ENCODE assay signal across 30 mouse cellular contexts in the genomic region with DNA sequence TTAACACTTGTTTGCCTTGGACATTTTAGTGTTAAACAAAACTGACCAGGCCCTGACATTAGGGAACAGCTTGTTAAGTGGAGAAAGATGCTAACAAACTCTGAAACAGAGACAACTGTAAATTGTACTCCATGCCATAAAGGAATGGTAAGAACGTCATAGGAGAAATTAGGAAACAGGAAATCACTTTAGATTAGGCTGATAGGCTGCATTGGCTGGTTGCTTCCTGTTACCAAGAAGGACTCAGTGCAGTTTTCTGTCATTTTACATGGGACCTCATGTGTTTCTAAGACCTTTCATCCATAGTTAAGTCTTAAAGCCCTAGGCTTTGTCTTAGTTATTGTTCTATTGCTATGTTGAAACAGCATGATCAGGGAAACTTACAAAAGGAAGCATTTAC. TPM values are rescaled to one million over a fixed set of nuclear protein-coding genes. Genes with fewer than 3 reads are reported as not detected.
DNase-seq lines count a peak whose midpoint lies in the region; ATAC-seq and TF ChIP-seq lines count a peak whose summit lies in the region.
"Had no signal": no experiment of that assay in that cellular context is flagged by ENCODE, and none has a peak within 500 bp of the region (broad histone marks: within the 10 kb centered on the region; RNA-seq: fewer than 3 reads in every experiment).

No protein-coding gene starts in this region.

- WGBS in embryonic facial prominence, embryonic 11.5 days = 43% methylated on average over 1 of the region's 1 CpGs
- 57% methylated on average over 1 of the region's 1 CpGs for WGBS in embryonic facial prominence, embryonic 10.5 days
- 86% methylated on average over 1 of the region's 1 CpGs for WGBS in midbrain, postnatal 0 days

- intact Hi-C loops in left cerebral cortex, postnatal 10 days (cut with DNase I) = no loop called here

- H3K9ac ChIP-seq in embryonic facial prominence, embryonic 11.5 days (replicated peaks; ENCODE audit: low read length) = no peak overlapping the region
- H3K9ac ChIP-seq in midbrain, postnatal 0 days (replicated peaks; ENCODE audit: low read length, poor library complexity, severe bottlenecking) = no peak overlapping the region
- H3K9ac ChIP-seq: embryonic facial prominence, embryonic 12.5 days; embryonic facial prominence, embryonic 15.5 days; forebrain, postnatal 0 days; heart, embryonic 13.5 days; hindbrain, embryonic 12.5 days; hindbrain, embryonic 15.5 days; intestine, embryonic 15.5 days had no signal

- H3K36me3 ChIP-seq in embryonic facial prominence, embryonic 11.5 days (replicated peaks; ENCODE audit: control insufficient read depth, insufficient read depth, low read depth, low read length) = no peaks in the 10 kb centered on the region
- H3K36me3 ChIP-seq in embryonic facial prominence, embryonic 10.5 days (replicated peaks) = 0 out of 2 replicates have a peak, but pooled peaks cover 8% of the 10 kb centered on the region
- no peaks in the 10 kb centered on the region for H3K36me3 ChIP-seq in midbrain, postnatal 0 days (ENCODE audit: insufficient read depth, low read length)
- H3K36me3 ChIP-seq: embryonic facial prominence, embryonic 12.5 days; embryonic facial prominence, embryonic 15.5 days; heart, embryonic 10.5 days; heart, embryonic 13.5 days; hindbrain, embryonic 15.5 days; intestine, embryonic 15.5 days had no signal

- no peak overlapping the region for H3K4me3 ChIP-seq in embryonic facial prominence, embryonic 11.5 days (ENCODE audit: low read depth, low read length)
- no peak overlapping the region for H3K4me3 ChIP-seq in embryonic facial prominence, embryonic 10.5 days
- H3K4me3 ChIP-seq in midbrain, postnatal 0 days (ENCODE audit: low read depth, low read length) = no peak overlapping the region
- H3K4me3 ChIP-seq: embryonic facial prominence, embryonic 12.5 days; embryonic facial prominence, embryonic 15.5 days; heart, adult 2 months; heart, embryonic 10.5 days; heart, embryonic 13.5 days; hindbrain, embryonic 12.5 days; hindbrain, embryonic 15.5 days; intestine, embryonic 15.5 days had no signal

- ATAC-seq in embryonic facial prominence, embryonic 11.5 days (replicated peaks; ENCODE audit: insufficient number of reproducible peaks, low FRiP score, low TSS enrichment, low read depth) = no peak
- peak; percentile 91 for ATAC-seq in CD4-positive, CD25-positive, alpha-beta regulatory T cell, adult 4 months
- ATAC-seq in common myeloid progenitor, adult 5-6 weeks (replicated peaks; ENCODE audit: low read depth, poor library complexity, severe bottlenecking) = 0 out of 2 replicates have a peak, but pooled peaks have one; percentile 39
- ATAC-seq in megakaryocyte, adult 5-6 weeks (ENCODE audit: poor library complexity, severe bottlenecking) = peak; percentile 62
- no peak for ATAC-seq in midbrain, postnatal 0 days (ENCODE audit: low FRiP score)
- ATAC-seq: forebrain, embryonic 14.5 days; forebrain, postnatal 0 days; intestine, embryonic 15.5 days; Patski had no signal

- no peaks in the 10 kb centered on the region for H3K4me1 ChIP-seq in embryonic facial prominence, embryonic 11.5 days (ENCODE audit: control insufficient read depth, insufficient read depth, low read length)
- 0 out of 2 replicates have a peak, but pooled peaks cover 5% of the 10 kb centered on the region for H3K4me1 ChIP-seq in embryonic facial prominence, embryonic 10.5 days
- no peaks in the 10 kb centered on the region for H3K4me1 ChIP-seq in midbrain, postnatal 0 days (ENCODE audit: insufficient read depth, low read length)
- H3K4me1 ChIP-seq: embryonic facial prominence, embryonic 12.5 days; embryonic facial prominence, embryonic 15.5 days; hindbrain, embryonic 12.5 days; hindbrain, embryonic 15.5 days; intestine, embryonic 15.5 days had no signal

- no peaks in the 10 kb centered on the region for H3K9me3 ChIP-seq in embryonic facial prominence, embryonic 11.5 days (replicated peaks; ENCODE audit: control insufficient read depth, low read length)
- no peaks in the 10 kb centered on the region for H3K9me3 ChIP-seq in embryonic facial prominence, embryonic 10.5 days
- H3K9me3 ChIP-seq in midbrain, postnatal 0 days (ENCODE audit: low read length) = no peaks in the 10 kb centered on the region
- H3K9me3 ChIP-seq: embryonic facial prominence, embryonic 12.5 days; embryonic facial prominence, embryonic 15.5 days; heart, embryonic 10.5 days; heart, embryonic 13.5 days; hindbrain, embryonic 12.5 days; hindbrain, embryonic 15.5 days; intestine, embryonic 15.5 days had no signal

- H3K4me2 ChIP-seq in embryonic facial prominence, embryonic 11.5 days (ENCODE audit: low read depth, low read length) = no peak overlapping the region
- no peak overlapping the region for H3K4me2 ChIP-seq in midbrain, postnatal 0 days (ENCODE audit: low read depth, low read length, poor library complexity, severe bottlenecking)
- H3K4me2 ChIP-seq: embryonic facial prominence, embryonic 12.5 days; embryonic facial prominence, embryonic 15.5 days; heart, embryonic 13.5 days; hindbrain, embryonic 12.5 days; hindbrain, embryonic 15.5 days; intestine, embryonic 15.5 days had no signal

- no peaks in the 10 kb centered on the region for H3K27me3 ChIP-seq in embryonic facial prominence, embryonic 11.5 days (ENCODE audit: control insufficient read depth, insufficient read depth, low read length)
- no peaks in the 10 kb centered on the region for H3K27me3 ChIP-seq in embryonic facial prominence, embryonic 10.5 days (replicated peaks; ENCODE audit: low read depth, poor library complexity, severe bottlenecking)
- no peaks in the 10 kb centered on the region for H3K27me3 ChIP-seq in midbrain, postnatal 0 days (ENCODE audit: insufficient read depth, low read length)
- H3K27me3 ChIP-seq: embryonic facial prominence, embryonic 12.5 days; embryonic facial prominence, embryonic 15.5 days; heart, embryonic 13.5 days; hindbrain, embryonic 12.5 days; hindbrain, embryonic 15.5 days; intestine, embryonic 15.5 days; Patski had no signal

- no peak for TF ChIP-seq CTCF in midbrain, postnatal 0 days (IDR thresholded peaks at IDR 0.05)

- H3K27ac ChIP-seq in embryonic facial prominence, embryonic 11.5 days (replicated peaks; ENCODE audit: low read depth, low read length) = no peak overlapping the region
- no peak overlapping the region for H3K27ac ChIP-seq in embryonic facial prominence, embryonic 10.5 days (replicated peaks)
- no peak overlapping the region for H3K27ac ChIP-seq in midbrain, postnatal 0 days (ENCODE audit: low read depth, low read length)
- H3K27ac ChIP-seq: embryonic facial prominence, embryonic 12.5 days; embryonic facial prominence, embryonic 15.5 days; heart, adult 2 months; heart, embryonic 10.5 days; heart, embryonic 13.5 days; hindbrain, embryonic 12.5 days; hindbrain, embryonic 15.5 days; intestine, embryonic 15.5 days had no signal

- DNase-seq in embryonic facial prominence, embryonic 11.5 days (ENCODE audit: low spot score) = peak; percentile 12
- DNase-seq in embryonic facial prominence, embryonic 10.5 days (ENCODE audit: low spot score) = no peak
- DNase-seq in retina, postnatal 1 day = no peak
- no peak for DNase-seq in left cerebral cortex, postnatal 10 days (ENCODE audit: extremely low spot score in 1 of 2, low spot score in 2 of 2)
- no peak for DNase-seq in midbrain, postnatal 0 days (ENCODE audit: low spot score)
- DNase-seq: adrenal gland, adult 2 months; B cell, adult 2 months; cerebellum, adult 11 months; cerebellum, adult 2 months; cerebellum, adult 9-11 months; cerebellum, postnatal 25 days; embryo, embryonic 11 days; forebrain, postnatal 0 days; gastrocnemius, postnatal 25 days; heart, adult 2 months; heart, postnatal 14 days; kidney, adult 11 months had no signal

RNA-seq across cellular contexts. Expression of a gene that starts 19.4 kb away (rescaled TPM):
- 82.3 and 85.1 TPM in 2 replicates for polyA plus RNA-seq in embryonic facial prominence, embryonic 11.5 days (2014; fragmentation: Nextera tagmentation; extraction: Ambion mirVana)
- polyA plus RNA-seq in embryonic facial prominence, embryonic 10.5 days (2016; fragmentation: Nextera tagmentation; extraction: Ambion mirVana) = 66.8 and 69.7 TPM in 2 replicates
- polyA plus RNA-seq in CD4-positive, CD25-positive, alpha-beta regulatory T cell, adult 4 months (2017; shearing (Covaris generic)) = 10 to 100 TPM; 42.2 to 45.5 TPM
- 56.2 and 69.8 TPM in 2 replicates for total RNA-seq in common myeloid progenitor, adult 5-6 weeks (2017)
- total RNA-seq in megakaryocyte, adult 5-6 weeks (2015) = 136 and 137 TPM in 2 replicates
- total RNA-seq in megakaryocyte, adult 5-6 weeks (2017) = 135 and 150 TPM in 2 replicates
- 10 to 100 TPM; 64.1 to 67.2 TPM for total RNA-seq in left cerebral cortex, postnatal 10 days (2021)
- total RNA-seq in midbrain, postnatal 0 days (2014; rRNA removed) = 59.6 and 63.4 TPM in 2 replicates
- polyA plus RNA-seq in midbrain, postnatal 0 days (2015; fragmentation: Nextera tagmentation; extraction: Ambion mirVana) = 71.8 and 76.5 TPM in 2 replicates

RNA-seq across cellular contexts. Expression of a gene that starts 19.4 kb away (rescaled TPM):
- 35.9 and 37.3 TPM in 2 replicates for polyA plus RNA-seq in embryonic facial prominence, embryonic 11.5 days (2014; fragmentation: Nextera tagmentation; extraction: Ambion mirVana)
- polyA plus RNA-seq in embryonic facial prominence, embryonic 10.5 days (2016; fragmentation: Nextera tagmentation; extraction: Ambion mirVana) = 44.1 and 47.6 TPM in 2 replicates
- polyA plus RNA-seq in CD4-positive, CD25-positive, alpha-beta regulatory T cell, adult 4 months (2017; shearing (Covaris generic)) = 10 to 100 TPM; 59.7 to 80.3 TPM
- 19.8 and 25.8 TPM in 2 replicates for total RNA-seq in common myeloid progenitor, adult 5-6 weeks (2017)
- total RNA-seq in megakaryocyte, adult 5-6 weeks (2015) = 39.3 and 44.2 TPM in 2 replicates
- total RNA-seq in megakaryocyte, adult 5-6 weeks (2017) = 18.7 and 28.7 TPM in 2 replicates
- 10 to 100 TPM; 27.5 to 28.1 TPM for total RNA-seq in left cerebral cortex, postnatal 10 days (2021)
- 12.6 and 14.7 TPM in 2 replicates for total RNA-seq in midbrain, postnatal 0 days (2014; rRNA removed)
- polyA plus RNA-seq in midbrain, postnatal 0 days (2015; fragmentation: Nextera tagmentation; extraction: Ambion mirVana) = 26.4 and 30.7 TPM in 2 replicates

RNA-seq across cellular contexts. Expression of a gene that starts 38.5 kb away (rescaled TPM):
- polyA plus RNA-seq in embryonic facial prominence, embryonic 11.5 days (2014; fragmentation: Nextera tagmentation; extraction: Ambion mirVana) = 12.0 and 13.5 TPM in 2 replicates
- polyA plus RNA-seq in embryonic facial prominence, embryonic 10.5 days (2016; fragmentation: Nextera tagmentation; extraction: Ambion mirVana) = 12.9 and 13.0 TPM in 2 replicates
- 1 to 10 TPM in 1 of 2 experiments, under 1 TPM in 1; 0.87 to 1.9 TPM for polyA plus RNA-seq in CD4-positive, CD25-positive, alpha-beta regulatory T cell, adult 4 months (2017; shearing (Covaris generic))
- total RNA-seq in common myeloid progenitor, adult 5-6 weeks (2017) = 0.15 TPM in 1 of 2 replicates, not detected in the other
- total RNA-seq in megakaryocyte, adult 5-6 weeks (2015) = 1.7 and 1.9 TPM in 2 replicates
- total RNA-seq in megakaryocyte, adult 5-6 weeks (2017) = 0.73 TPM in 1 of 2 replicates, not detected in the other
- 1 to 10 TPM; 4.7 to 5.8 TPM for total RNA-seq in left cerebral cortex, postnatal 10 days (2021)
- total RNA-seq in midbrain, postnatal 0 days (2014; rRNA removed) = 6.5 and 11.9 TPM in 2 replicates
- polyA plus RNA-seq in midbrain, postnatal 0 days (2015; fragmentation: Nextera tagmentation; extraction: Ambion mirVana) = 18.5 and 20.6 TPM in 2 replicates
- total RNA-seq: hematopoietic stem cell, adult 5-6 weeks had no signal

RNA-seq across cellular contexts. Expression of a gene that starts 50.6 kb away (rescaled TPM):
- polyA plus RNA-seq in embryonic facial prominence, embryonic 11.5 days (2014; fragmentation: Nextera tagmentation; extraction: Ambion mirVana) = 33.8 and 35.5 TPM in 2 replicates
- polyA plus RNA-seq in embryonic facial prominence, embryonic 10.5 days (2016; fragmentation: Nextera tagmentation; extraction: Ambion mirVana) = 45.2 and 53.4 TPM in 2 replicates
- polyA plus RNA-seq in CD4-positive, CD25-positive, alpha-beta regulatory T cell, adult 4 months (2017; shearing (Covaris generic)) = 10 to 100 TPM; 41.9 to 83.2 TPM
- total RNA-seq in common myeloid progenitor, adult 5-6 weeks (2017) = 4.7 and 6.2 TPM in 2 replicates
- total RNA-seq in megakaryocyte, adult 5-6 weeks (2015) = 18.6 and 26.6 TPM in 2 replicates
- total RNA-seq in megakaryocyte, adult 5-6 weeks (2017) = 10.3 and 13.4 TPM in 2 replicates
- 10 to 100 TPM; 19.7 to 26.6 TPM for total RNA-seq in left cerebral cortex, postnatal 10 days (2021)
- total RNA-seq in midbrain, postnatal 0 days (2014; rRNA removed) = 33.1 and 46.0 TPM in 2 replicates
- polyA plus RNA-seq in midbrain, postnatal 0 days (2015; fragmentation: Nextera tagmentation; extraction: Ambion mirVana) = 44.2 and 49.7 TPM in 2 replicates

Comparison
In these comparisons a context has a peak if more than half of its experiments do, and no peak if none do; other contexts are left out.
1. ATAC-seq: peak in CD4-positive, CD25-positive, alpha-beta regulatory T cell, adult 4 months (single experiment), common myeloid progenitor, adult 5-6 weeks (single experiment) and megakaryocyte, adult 5-6 weeks (single experiment); none in embryonic facial prominence, embryonic 11.5 days (single experiment) and midbrain, postnatal 0 days (single experiment).